Mouse (Mus musculus): ENCODE data around the gene Vmn1r113.
"Not testable (repeated sequence)": the region's sequence is repeated elsewhere in the genome, so short reads cannot be mapped to it uniquely, and the experiment has no call there.

The Vmn1r113 gene

GRCm38 (mm10) chr7:20786985-20787384, at the start of gene Vmn1r113:
Vmn1r113 (plus strand) TSS chr7:20787285.
- not testable (repeated sequence) for DNase-seq

GRCm38 (mm10) chr7:20770885-20771284, 16.2 kb upstream of the Vmn1r113 start, which contains the start of gene Vmn1r112:
Vmn1r112 (plus strand) TSS chr7:20771185.
- not testable (repeated sequence) for DNase-seq

GRCm38 (mm10) chr7:20812086-20812485, 25.0 kb downstream of the Vmn1r113 start, which contains the start of gene Vmn1r114:
Vmn1r114 (minus strand) TSS chr7:20812186.
- DNase-seq: not testable (repeated sequence)
